Mouse (Mus musculus): Measurements from ENCODE around the gene Ms4a6b. TPM values are rescaled to one million over a fixed set of nuclear protein-coding genes. Genes with fewer than 3 reads are reported as not detected.

Ms4a6b gene
- 9.6 TPM for polyA plus RNA-seq (2014; fragmentation: Illumina TruSeq; extraction: RNeasy Lipid Tissue Mini Kit (QIAGEN cat#74804))

DNA sequence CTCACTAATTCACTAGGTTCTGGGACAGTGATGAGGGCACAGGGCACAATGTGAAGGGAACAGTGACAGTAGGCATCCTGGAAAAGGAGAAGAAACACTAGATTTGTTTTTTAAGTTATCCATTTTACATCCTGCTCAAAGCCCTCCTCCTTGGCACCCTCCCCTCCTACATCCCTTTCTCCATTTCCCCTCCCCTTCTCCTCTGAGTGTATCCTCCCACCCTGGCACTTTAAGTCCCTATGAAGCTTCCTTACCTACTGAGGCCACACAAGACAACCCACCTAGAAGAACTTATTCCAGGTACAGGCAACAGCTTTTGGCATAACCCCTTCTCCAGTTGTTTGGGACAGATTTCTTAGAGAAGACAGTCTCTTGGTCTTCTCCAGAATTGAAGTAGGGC, at the start of gene Ms4a6b:
Gene Ms4a6b (plus strand): TSS at position 267 of the 400 bp plus-strand sequence.

GRCm38 (mm10) chr19:11469215-11469614, 47.1 kb upstream of the Ms4a6b start, which contains the start of gene Ms4a6c:
Gene Ms4a6c, plus strand, starts transcription at chr19:11469366.

DNA sequence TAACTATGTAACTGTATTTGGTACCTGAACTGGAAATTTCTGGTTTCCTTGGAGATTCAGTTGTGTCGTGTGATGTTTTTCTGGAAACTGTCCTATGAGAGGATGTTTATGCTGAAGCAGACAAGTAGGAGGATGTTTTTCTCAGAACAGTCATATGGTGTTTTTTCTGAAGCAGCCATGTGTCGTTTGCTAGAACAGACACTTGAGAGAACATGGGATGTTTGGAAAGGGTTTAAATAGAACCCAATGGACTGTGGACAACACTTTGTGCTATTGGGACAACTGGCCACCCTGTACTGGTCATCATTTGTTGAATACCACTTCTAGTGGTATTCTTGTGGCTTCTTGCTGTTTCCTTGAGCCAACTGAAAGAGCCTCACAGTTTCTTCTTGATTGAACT, 30.6 kb upstream of the Ms4a6b start, which contains the start of gene Gm8369:
Gene Gm8369 (plus strand): TSS at position 193 of the 400 bp plus-strand sequence.

DNA sequence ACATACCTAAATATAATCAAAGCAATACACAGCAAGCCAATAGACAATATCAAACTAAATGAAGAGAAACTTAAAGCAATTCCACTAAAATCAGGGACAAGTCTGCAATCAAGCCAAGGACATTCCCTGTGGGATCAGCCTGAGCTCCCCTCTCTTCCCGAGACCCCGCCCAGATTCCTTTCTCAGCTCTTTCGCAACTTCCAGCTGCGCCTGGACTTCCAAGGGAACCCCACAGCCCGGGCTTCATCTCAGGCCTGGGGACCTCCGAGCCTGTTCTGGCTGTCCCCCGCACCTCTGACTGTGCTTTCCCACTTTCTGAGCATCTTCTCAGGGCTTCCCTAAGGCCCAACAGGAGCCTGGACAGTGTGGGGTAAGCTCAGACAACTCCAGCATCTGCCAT, 20.3 kb downstream of the Ms4a6b start, which contains the start of gene Ms4a4d:
Gene Ms4a4d (plus strand): TSS at position 209 of the 400 bp plus-strand sequence.

Other genes starting within 250 kb of the Ms4a6b start
- gene Ms4a5, start 232.6 kb upstream of the Ms4a6b start, polyA plus RNA-seq (2014; fragmentation: Illumina TruSeq; extraction: RNeasy Lipid Tissue Mini Kit (QIAGEN cat#74804)), result not detected
- gene Ms4a14, start 202.1 kb upstream of the Ms4a6b start, polyA plus RNA-seq (2014; fragmentation: Illumina TruSeq; extraction: RNeasy Lipid Tissue Mini Kit (QIAGEN cat#74804)), result 3.0 TPM
- 25.3 TPM for gene Ms4a7, start 180.4 kb upstream of the Ms4a6b start, polyA plus RNA-seq (2014; fragmentation: Illumina TruSeq; extraction: RNeasy Lipid Tissue Mini Kit (QIAGEN cat#74804))
- 5.2 TPM for gene Ms4a4a, start 141.0 kb upstream of the Ms4a6b start, polyA plus RNA-seq (2014; fragmentation: Illumina TruSeq; extraction: RNeasy Lipid Tissue Mini Kit (QIAGEN cat#74804))
- 2.4 TPM for gene Ms4a4c, start 111.7 kb upstream of the Ms4a6b start, polyA plus RNA-seq (2014; fragmentation: Illumina TruSeq; extraction: RNeasy Lipid Tissue Mini Kit (QIAGEN cat#74804))
- 5.8 TPM for gene Ms4a4b, start 73.0 kb upstream of the Ms4a6b start, polyA plus RNA-seq (2014; fragmentation: Illumina TruSeq; extraction: RNeasy Lipid Tissue Mini Kit (QIAGEN cat#74804))
- 28.5 TPM for gene Ms4a6c, start 47.1 kb upstream of the Ms4a6b start, polyA plus RNA-seq (2014; fragmentation: Illumina TruSeq; extraction: RNeasy Lipid Tissue Mini Kit (QIAGEN cat#74804))
- gene Gm8369, start 30.6 kb upstream of the Ms4a6b start, polyA plus RNA-seq (2014; fragmentation: Illumina TruSeq; extraction: RNeasy Lipid Tissue Mini Kit (QIAGEN cat#74804)), result 0.51 TPM
- 60.8 TPM for gene Ms4a4d, start 20.3 kb downstream of the Ms4a6b start, polyA plus RNA-seq (2014; fragmentation: Illumina TruSeq; extraction: RNeasy Lipid Tissue Mini Kit (QIAGEN cat#74804))
- gene Ms4a6d, start 88.3 kb downstream of the Ms4a6b start, polyA plus RNA-seq (2014; fragmentation: Illumina TruSeq; extraction: RNeasy Lipid Tissue Mini Kit (QIAGEN cat#74804)), result 9.6 TPM
- 1.2 TPM for gene Ms4a2, start 107.2 kb downstream of the Ms4a6b start, polyA plus RNA-seq (2014; fragmentation: Illumina TruSeq; extraction: RNeasy Lipid Tissue Mini Kit (QIAGEN cat#74804))
- not detected for gene Ms4a3, start 124.3 kb downstream of the Ms4a6b start, polyA plus RNA-seq (2014; fragmentation: Illumina TruSeq; extraction: RNeasy Lipid Tissue Mini Kit (QIAGEN cat#74804))
- gene Oosp2, start 144.0 kb downstream of the Ms4a6b start, polyA plus RNA-seq (2014; fragmentation: Illumina TruSeq; extraction: RNeasy Lipid Tissue Mini Kit (QIAGEN cat#74804)), result 25.8 TPM
- 63.7 TPM for gene Oosp1, start 174.6 kb downstream of the Ms4a6b start, polyA plus RNA-seq (2014; fragmentation: Illumina TruSeq; extraction: RNeasy Lipid Tissue Mini Kit (QIAGEN cat#74804))
- 73.2 TPM for gene Oosp3, start 180.5 kb downstream of the Ms4a6b start, polyA plus RNA-seq (2014; fragmentation: Illumina TruSeq; extraction: RNeasy Lipid Tissue Mini Kit (QIAGEN cat#74804))
- gene Gif, start 231.0 kb downstream of the Ms4a6b start, polyA plus RNA-seq (2014; fragmentation: Illumina TruSeq; extraction: RNeasy Lipid Tissue Mini Kit (QIAGEN cat#74804)), result not detected

All from ovary, adult 10 weeks (tissue).